Mouse (Mus musculus): Measurements from ENCODE around the gene P2ry12. TPM values are rescaled to one million over a fixed set of nuclear protein-coding genes. Genes with fewer than 3 reads are reported as not detected.

P2ry12 gene
- polyA plus RNA-seq, 1 experiment, result 1.6 TPM

- Histone ChIP-seq H3K27ac (ENCODE audit: control insufficient read depth, insufficient read depth, low read depth, low read length) (no peak overlapping the region), H3K27me3 (ENCODE audit: control insufficient read depth, insufficient read depth, low read length) (no peaks in the 10 kb centered on the region), H3K4me1 (ENCODE audit: control insufficient read depth, insufficient read depth, low read length) (no peaks in the 10 kb centered on the region), H3K4me3 (ENCODE audit: control insufficient read depth, low read depth, low read length) (no peak overlapping the region), H3K36me3 (ENCODE audit: control insufficient read depth, insufficient read depth, low read length) (no peaks in the 10 kb centered on the region)
- TF ChIP-seq POLR2A (IDR thresholded peaks at IDR 0.05; ENCODE audit: control insufficient read depth, low read depth, low read length), result no peak
- TF ChIP-seq CTCF (IDR thresholded peaks at IDR 0.05; ENCODE audit: control insufficient read depth, insufficient read depth, insufficient replicate concordance, low read depth, low read length), result no peak
Measured at GRCm38 (mm10) chr3:59290551-59290950, 27.9 kb upstream of the P2ry12 start.

GRCm38 (mm10) chr3:59278620-59279019, 15.9 kb upstream of the P2ry12 start:
- TF ChIP-seq CTCF (IDR thresholded peaks at IDR 0.05; ENCODE audit: control insufficient read depth, insufficient read depth, insufficient replicate concordance, low read depth, low read length) (no peak), POLR2A (IDR thresholded peaks at IDR 0.05; ENCODE audit: control insufficient read depth, low read depth, low read length) (no peak)
- Histone ChIP-seq H3K27me3 (ENCODE audit: control insufficient read depth, insufficient read depth, low read length) (no peaks in the 10 kb centered on the region), H3K27ac (ENCODE audit: control insufficient read depth, insufficient read depth, low read depth, low read length) (no peak overlapping the region), H3K4me1 (ENCODE audit: control insufficient read depth, insufficient read depth, low read length) (no peaks in the 10 kb centered on the region), H3K4me3 (ENCODE audit: control insufficient read depth, low read depth, low read length) (no peak overlapping the region), H3K36me3 (ENCODE audit: control insufficient read depth, insufficient read depth, low read length) (no peaks in the 10 kb centered on the region)

GRCm38 (mm10) chr3:59278254-59278533, 15.5 kb upstream of the P2ry12 start:
- no peak overlapping the region for H3K4me3 ChIP-seq (ENCODE audit: control insufficient read depth, low read depth, low read length)
- TF ChIP-seq CTCF (IDR thresholded peaks at IDR 0.05; ENCODE audit: control insufficient read depth, insufficient read depth, insufficient replicate concordance, low read depth, low read length) (no peak), POLR2A (IDR thresholded peaks at IDR 0.05; ENCODE audit: control insufficient read depth, low read depth, low read length) (no peak)
- no peaks in the 10 kb centered on the region for H3K4me1 ChIP-seq (ENCODE audit: control insufficient read depth, insufficient read depth, low read length)
- H3K27me3 ChIP-seq (ENCODE audit: control insufficient read depth, insufficient read depth, low read length), result no peaks in the 10 kb centered on the region
- H3K27ac ChIP-seq (ENCODE audit: control insufficient read depth, insufficient read depth, low read depth, low read length), result no peak overlapping the region
- no peaks in the 10 kb centered on the region for H3K36me3 ChIP-seq (ENCODE audit: control insufficient read depth, insufficient read depth, low read length)

- no peak overlapping the region for H3K27ac ChIP-seq (ENCODE audit: control insufficient read depth, insufficient read depth, low read depth, low read length)
Measured at GRCm38 (mm10) chr3:59277502-59278253, 15.0 kb upstream of the P2ry12 start.

GRCm38 (mm10) chr3:59270811-59271210, 8.1 kb upstream of the P2ry12 start:
- no peak for TF ChIP-seq POLR2A (IDR thresholded peaks at IDR 0.05; ENCODE audit: control insufficient read depth, low read depth, low read length)
- TF ChIP-seq CTCF (IDR thresholded peaks at IDR 0.05; ENCODE audit: control insufficient read depth, insufficient read depth, insufficient replicate concordance, low read depth, low read length), result no peak
- H3K27me3 ChIP-seq (ENCODE audit: control insufficient read depth, insufficient read depth, low read length), result no peaks in the 10 kb centered on the region
- H3K27ac ChIP-seq (ENCODE audit: control insufficient read depth, insufficient read depth, low read depth, low read length), result no peak overlapping the region
- no peaks in the 10 kb centered on the region for H3K4me1 ChIP-seq (ENCODE audit: control insufficient read depth, insufficient read depth, low read length)
- H3K4me3 ChIP-seq (ENCODE audit: control insufficient read depth, low read depth, low read length), result no peak overlapping the region
- no peaks in the 10 kb centered on the region for H3K36me3 ChIP-seq (ENCODE audit: control insufficient read depth, insufficient read depth, low read length)

More at GRCm38 (mm10) chr3:59277502-59278253, 15.0 kb upstream of the P2ry12 start:
- Histone ChIP-seq H3K4me3 (ENCODE audit: control insufficient read depth, low read depth, low read length) (no peak overlapping the region), H3K27me3 (ENCODE audit: control insufficient read depth, insufficient read depth, low read length) (no peaks in the 10 kb centered on the region), H3K36me3 (ENCODE audit: control insufficient read depth, insufficient read depth, low read length) (no peaks in the 10 kb centered on the region), H3K4me1 (ENCODE audit: control insufficient read depth, insufficient read depth, low read length) (no peaks in the 10 kb centered on the region)
- no peak for TF ChIP-seq CTCF (IDR thresholded peaks at IDR 0.05; ENCODE audit: control insufficient read depth, insufficient read depth, insufficient replicate concordance, low read depth, low read length)
- no peak for TF ChIP-seq POLR2A (IDR thresholded peaks at IDR 0.05; ENCODE audit: control insufficient read depth, low read depth, low read length)

GRCm38 (mm10) chr3:59263988-59264387, 1.3 kb upstream of the P2ry12 start:
- Histone ChIP-seq H3K4me3 (ENCODE audit: control insufficient read depth, low read depth, low read length) (no peak overlapping the region), H3K27me3 (ENCODE audit: control insufficient read depth, insufficient read depth, low read length) (no peaks in the 10 kb centered on the region), H3K36me3 (ENCODE audit: control insufficient read depth, insufficient read depth, low read length) (no peaks in the 10 kb centered on the region), H3K27ac (ENCODE audit: control insufficient read depth, insufficient read depth, low read depth, low read length) (no peak overlapping the region), H3K4me1 (ENCODE audit: control insufficient read depth, insufficient read depth, low read length) (peaks cover 3% of the 10 kb centered on the region; the same call in 1 of the 2 replicates)
- TF ChIP-seq POLR2A (IDR thresholded peaks at IDR 0.05; ENCODE audit: control insufficient read depth, low read depth, low read length), result no peak
- TF ChIP-seq CTCF (IDR thresholded peaks at IDR 0.05; ENCODE audit: control insufficient read depth, insufficient read depth, insufficient replicate concordance, low read depth, low read length), result no peak

GRCm38 (mm10) chr3:59263417-59263816, 746 bp upstream of the P2ry12 start:
- Histone ChIP-seq H3K4me3 (ENCODE audit: control insufficient read depth, low read depth, low read length) (no peak overlapping the region), H3K36me3 (ENCODE audit: control insufficient read depth, insufficient read depth, low read length) (no peaks in the 10 kb centered on the region), H3K27ac (ENCODE audit: control insufficient read depth, insufficient read depth, low read depth, low read length) (no peak overlapping the region), H3K4me1 (ENCODE audit: control insufficient read depth, insufficient read depth, low read length) (peaks cover 3% of the 10 kb centered on the region; the same call in 1 of the 2 replicates), H3K27me3 (ENCODE audit: control insufficient read depth, insufficient read depth, low read length) (no peaks in the 10 kb centered on the region)
- TF ChIP-seq POLR2A (IDR thresholded peaks at IDR 0.05; ENCODE audit: control insufficient read depth, low read depth, low read length) (no peak), CTCF (IDR thresholded peaks at IDR 0.05; ENCODE audit: control insufficient read depth, insufficient read depth, insufficient replicate concordance, low read depth, low read length) (no peak)
